Mouse (Mus musculus): ENCODE measurements around the gene Rpl23a.

The Rpl23a gene

DNA sequence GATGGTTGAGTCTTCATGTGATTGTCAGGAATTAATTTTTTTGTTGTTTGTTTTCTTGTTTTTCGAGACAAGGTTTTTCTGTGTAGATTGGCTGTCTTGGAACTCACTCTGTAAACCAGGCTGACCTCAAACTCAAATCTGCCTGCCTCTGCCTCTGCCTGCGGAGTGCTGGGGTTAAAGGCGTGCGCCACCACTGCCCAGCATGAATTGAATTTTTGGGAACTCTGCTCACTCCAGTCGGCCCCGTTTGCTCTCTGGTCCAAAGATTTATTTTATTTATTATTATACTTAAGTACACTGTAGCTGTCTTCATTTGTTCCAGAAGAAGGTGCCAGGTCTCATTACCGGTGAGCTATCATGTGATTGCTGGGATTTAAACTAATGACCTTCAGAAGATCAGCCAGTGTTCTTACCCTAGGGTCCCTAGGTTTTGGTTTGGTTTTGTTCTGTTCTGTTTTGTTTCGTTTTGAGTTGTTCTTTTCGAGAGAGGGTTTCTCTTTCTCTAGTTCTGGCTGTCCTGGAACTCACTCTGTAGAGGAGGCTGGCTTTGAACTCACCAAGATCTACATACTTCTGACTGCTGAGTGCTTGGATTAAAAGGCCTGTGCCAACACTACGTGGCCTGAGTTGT is 615 bp upstream of the Rpl23a start:
- no peak for DNase-seq

DNA sequence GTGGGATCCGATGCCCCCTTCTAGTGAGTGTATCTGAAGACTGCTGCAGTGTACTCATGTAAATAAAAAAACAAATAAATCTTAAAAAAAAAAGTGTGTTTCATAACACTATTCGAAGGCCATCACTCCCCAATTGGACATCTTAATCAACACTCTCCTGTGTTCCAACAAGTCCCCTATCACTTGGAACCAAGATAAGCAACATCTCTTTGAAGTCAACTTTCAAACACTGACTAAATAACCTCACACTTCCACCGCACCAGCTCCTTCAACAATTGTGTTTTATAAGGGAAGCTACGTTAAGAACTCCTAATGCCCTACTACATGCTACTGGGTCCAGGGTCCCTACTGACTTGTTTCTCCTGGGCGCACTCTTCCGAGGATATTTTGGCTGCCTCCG is 934 bp downstream of the Rpl23a start:
- DNase-seq = no peak

DNA sequence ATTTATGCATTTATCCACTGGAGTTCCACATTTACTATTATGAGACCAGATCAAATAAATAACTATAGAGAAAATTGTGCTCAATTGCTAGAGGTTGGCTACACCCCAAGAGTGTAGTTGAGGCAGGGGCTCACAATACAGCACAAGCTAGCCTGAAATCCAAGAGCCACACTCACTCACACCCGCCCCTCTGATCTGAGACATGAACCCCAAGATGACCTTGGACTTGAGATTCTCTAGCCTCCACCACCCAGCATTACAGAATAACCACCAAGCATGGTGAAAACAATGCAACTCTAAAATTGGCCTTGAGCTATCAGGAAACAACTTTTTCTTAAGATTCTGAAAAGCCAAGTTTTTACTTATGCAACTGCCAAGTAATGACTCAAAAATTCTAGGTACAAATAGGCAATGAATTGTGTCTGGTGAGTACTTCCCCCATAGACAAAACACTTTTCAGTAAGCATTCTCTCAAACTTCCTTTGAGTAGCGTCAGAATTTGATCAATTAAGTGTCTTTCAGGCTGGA is 1.5 kb downstream of the Rpl23a start:
- DNase-seq = no peak

DNA sequence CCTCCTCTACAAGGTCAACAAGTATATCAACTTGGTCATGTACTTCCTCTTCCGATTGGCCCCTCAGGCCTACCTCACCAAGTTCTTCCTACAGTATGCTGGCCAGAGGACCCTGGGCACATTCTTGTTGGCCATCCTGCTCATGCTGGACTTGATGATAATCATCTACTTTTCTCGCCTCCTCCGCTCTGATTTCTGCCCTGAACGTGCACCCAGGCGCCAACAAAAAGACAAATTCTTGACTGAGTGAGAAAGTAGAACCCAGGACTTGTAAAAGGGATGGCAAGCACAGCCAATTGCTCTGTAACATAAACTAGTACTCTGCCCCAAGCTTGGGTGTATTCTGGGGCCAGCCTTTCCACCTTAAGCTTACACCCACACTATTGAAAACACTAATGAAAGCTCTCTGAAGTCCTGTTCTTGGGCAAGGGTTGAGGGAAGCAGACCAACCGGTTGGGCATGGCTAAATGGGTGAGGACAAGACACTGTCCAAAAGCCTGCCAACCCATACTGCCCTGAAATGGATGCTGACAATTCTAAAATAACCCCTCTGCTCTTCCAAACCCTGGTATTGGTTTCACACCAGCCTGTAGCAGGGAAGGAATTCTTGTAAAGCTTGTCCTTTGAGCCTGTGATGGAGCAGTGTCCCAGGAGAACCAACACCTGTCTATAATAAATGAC is 3.2 kb downstream of the Rpl23a start:
- no peak for DNase-seq

DNA sequence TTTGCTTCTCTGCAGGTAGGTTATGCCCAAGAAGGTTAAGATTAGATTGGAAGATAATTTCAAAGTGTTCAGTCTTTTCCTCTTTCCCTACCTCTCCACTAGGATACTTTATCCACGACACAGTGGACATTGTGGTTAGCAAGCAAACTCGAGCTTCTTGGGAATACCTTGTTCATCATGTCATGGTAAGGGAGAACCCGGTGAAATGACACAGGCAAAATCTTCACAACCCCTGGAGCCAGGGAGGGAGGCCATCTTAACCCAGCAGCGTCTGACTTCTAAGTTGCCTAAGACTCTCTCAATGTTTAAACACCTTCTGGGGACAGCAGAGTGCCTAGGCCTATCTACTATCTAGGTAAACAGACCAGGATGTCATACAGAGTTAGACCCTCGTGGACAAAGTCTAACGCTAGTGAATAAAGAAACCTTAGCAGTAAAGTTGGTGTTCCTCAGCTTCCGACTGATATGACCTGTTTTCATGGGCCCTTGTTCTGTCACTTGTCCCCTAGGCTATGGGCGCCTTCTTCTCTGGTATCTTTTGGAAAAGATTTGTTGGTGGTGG is 3.9 kb downstream of the Rpl23a start:
- no peak for DNase-seq

DNA sequence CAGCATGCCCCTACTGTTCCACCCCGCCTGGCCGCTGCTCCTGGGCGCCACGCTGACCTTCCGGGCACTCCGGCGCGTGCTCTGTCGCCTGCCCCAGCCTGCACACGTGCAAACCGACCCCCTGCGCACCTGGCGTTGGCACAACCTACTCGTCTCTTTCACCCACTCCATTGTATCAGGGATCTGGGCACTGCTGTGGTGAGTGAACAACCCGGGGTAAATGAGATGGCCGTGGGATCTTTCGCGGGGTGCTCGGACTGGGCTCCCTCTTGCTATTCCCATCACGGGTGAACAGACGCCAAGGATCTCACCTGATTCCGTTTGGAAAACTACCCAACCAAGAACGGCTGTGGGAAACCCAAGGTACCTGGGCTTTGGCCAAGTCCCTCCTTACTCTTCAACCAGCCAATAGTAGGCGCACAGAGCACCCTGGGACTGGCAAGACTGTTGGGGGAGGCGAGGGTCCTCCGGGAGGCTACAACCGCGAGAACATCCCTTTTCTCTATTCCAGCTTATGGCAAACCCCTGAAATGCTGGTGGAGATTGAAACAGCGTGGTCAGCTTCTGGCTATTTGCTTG is 4.4 kb downstream of the Rpl23a start:
- peak; percentile 55 for DNase-seq

DNA sequence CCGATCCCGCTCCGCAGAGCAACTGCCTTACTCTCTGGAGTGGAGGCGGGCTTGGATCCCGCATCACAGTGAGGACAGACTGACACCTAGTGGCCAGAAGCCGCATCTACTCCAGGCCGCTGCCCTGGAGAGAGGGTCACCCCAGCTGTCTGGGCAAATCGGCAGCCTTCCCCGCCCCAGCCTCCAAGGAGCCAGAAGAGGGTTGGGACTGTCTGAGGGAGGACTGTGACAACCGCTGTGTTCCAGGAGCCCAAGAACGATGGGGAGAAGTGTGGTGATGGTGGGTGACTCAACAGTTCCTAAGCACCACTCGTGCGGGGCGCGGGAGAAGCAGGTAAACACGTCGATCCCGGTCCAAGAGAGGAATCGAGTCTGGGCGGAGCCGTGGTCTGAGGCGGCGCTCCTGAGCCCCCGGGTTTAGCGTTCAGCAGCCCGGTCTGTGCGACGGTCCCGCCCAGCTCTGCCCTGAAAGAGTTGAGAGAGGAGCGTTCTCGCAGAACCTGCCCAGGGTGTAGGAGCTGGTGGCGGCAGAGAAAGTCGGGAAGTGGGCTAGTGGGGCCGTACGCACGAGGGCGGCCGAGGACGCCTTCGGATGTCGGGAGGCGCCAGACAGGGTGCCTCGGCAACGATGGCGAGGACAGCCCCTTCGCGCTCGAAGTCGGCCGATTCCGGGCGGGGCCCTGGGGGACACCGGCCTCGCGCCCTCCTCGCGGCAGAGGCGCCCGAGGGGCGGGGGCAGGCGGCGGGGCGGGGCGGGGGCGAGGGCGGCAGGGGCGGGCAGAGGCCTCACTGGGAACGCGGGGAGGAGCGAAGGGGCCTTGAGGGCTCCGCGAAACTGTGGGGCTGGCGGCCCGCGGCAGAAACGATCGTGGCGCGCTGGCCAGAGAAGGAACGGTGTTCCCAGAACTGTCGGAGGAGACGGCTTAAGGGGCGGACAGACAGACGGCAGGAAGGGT is 5.2 kb downstream of the Rpl23a start:
- DNase-seq = peak; percentile 93

DNA sequence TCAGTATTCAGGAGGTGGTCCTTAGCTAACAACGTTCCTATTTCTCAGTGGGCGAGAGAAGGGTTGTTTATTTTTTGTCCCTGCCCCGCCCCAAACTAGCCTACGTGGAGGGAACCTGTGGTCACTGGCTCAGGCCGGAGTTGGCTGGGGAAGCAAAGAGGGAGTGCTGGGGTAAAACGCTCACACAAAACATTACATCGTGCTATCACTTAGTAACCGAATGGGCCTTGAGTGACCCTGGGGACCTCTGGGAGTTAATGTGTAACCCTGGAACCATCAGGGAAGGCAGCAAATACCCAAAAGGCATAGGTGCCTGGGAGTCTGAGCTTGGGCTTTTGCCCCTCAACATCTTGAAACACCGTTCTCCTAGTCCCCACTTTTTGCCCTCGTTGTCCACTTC is 5.9 kb downstream of the Rpl23a start:
- DNase-seq = no peak

DNA sequence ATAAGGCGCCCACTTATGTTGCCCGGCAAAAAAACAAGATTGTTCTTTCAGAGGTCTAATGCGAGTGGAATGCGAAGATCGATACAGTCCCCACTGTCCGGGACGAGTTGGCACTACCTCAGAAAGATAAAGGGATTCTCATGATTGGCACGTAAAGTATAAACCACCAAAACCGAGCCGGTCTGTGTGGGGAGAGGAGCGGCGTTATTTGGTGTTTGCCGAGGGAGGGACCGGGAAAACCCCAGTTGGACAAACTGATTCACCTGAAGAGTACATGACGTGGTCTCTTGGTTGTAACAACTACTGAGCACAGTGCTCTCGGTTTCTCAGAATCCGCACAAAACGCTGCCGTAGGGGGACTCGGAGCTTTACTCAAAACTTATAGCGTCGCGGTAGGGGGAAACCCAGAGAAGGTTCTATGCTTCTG is 6.5 kb downstream of the Rpl23a start:
- no peak for DNase-seq

DNA sequence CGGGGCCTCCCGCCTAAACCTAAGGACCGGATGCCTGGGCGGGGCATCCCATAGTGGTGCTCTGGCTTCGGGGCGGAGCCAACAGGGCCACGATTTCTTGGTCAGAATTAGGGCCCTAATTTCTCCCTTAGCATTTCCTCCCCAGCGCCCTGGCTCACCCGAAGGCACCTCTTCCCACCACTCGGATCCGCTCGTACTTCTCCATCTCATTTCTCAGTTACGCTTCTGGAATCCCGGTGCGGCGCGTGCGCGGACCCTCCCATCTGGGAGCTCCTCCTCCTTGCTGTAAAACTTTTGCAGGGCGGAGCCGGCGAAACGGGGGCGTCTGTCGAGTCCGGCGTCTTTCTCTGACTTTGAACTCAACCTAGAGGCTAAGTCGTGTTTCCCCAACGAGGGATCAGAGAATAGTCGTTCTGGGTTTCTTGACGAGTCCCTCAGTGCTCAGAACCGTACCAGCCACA is 7.0 kb downstream of the Rpl23a start, which contains the start of the genes Nek8 and Tlcd1:
TSS of gene Nek8 (minus strand) at position 274 of the 461 bp plus-strand sequence.
TSS of gene Tlcd1 (plus strand) at position 310 of the 461 bp plus-strand sequence.
- DNase-seq = peak; percentile 97

DNA sequence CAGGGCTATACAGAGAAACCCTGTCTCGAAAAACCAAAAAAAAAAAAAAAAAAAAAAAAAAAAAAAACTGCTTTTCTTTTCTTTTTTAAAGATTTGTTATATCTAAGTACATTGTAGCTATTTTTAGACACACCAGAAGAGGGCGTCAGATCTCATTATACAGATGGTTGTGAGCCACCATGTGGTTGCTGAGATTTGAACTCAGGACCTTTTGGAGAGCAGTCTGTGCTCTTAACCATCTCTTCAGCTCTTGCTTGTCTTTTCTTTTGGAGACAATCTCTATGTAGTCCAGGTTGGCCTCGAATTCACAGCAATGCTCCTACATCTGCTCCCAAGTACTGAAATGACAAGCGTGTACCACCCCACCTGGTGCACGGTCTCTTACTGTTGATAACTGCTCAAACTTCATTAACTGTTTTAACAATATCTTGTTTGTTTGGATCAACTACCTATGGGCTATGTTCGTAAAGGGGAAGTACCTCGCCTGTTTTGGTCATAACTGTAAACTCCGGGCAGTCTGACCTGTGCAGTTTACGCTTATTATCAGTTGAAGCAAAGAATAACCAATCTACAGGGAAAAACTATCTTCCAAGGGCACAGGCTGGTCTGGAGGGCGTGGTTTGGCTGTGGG is 7.5 kb downstream of the Rpl23a start:
- no peak for DNase-seq

DNA sequence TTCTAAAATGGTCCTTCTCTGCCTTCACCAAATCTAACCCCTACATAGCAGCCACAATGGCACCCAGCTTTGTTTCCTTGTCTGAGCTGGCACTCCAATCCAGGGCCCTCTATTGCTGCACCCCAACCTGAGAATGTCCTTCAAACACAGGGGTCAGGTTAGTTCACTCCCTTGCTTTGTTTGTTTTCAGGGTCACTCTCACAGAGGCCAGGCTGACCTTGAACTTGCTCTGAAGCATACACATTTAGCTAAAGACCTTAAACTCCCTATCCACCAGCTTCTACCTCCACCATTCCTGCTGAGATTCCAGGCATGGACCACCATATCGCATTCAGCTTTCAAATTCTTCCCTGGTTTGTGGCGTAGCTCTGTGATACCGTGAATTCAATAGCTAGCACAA is 8.9 kb downstream of the Rpl23a start:
- no peak for DNase-seq

DNA sequence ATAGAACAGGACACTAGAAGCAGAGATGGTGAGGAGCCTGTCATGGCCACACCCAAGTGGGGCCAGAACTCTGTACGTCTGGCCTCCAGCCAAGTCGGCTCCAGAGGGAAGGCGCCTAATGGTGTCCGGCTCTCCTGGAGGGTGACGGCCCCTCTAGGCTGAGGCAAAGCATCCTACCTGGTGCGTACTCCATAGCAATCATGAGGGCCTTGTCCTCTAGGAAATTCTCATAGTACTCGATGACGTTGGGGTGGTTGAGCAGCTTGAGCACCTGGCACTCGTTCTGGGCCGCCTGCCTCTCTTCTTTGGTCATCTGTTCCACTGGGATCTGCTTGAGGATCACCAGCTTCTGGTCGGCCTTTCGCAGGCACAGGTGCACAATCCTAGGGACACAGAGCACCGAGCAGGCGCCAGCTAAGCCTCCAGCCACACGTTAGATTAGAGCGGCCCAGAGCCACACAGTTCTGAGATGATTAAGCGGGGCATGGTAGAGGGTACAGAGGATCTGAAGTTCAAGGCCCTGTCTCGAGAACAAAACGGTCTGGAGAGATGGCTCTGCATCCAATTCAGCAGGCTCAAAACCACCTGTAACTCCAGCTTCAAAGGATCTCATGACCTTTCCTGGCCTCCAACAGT is 10.5 kb downstream of the Rpl23a start:
- no peak for DNase-seq

DNA sequence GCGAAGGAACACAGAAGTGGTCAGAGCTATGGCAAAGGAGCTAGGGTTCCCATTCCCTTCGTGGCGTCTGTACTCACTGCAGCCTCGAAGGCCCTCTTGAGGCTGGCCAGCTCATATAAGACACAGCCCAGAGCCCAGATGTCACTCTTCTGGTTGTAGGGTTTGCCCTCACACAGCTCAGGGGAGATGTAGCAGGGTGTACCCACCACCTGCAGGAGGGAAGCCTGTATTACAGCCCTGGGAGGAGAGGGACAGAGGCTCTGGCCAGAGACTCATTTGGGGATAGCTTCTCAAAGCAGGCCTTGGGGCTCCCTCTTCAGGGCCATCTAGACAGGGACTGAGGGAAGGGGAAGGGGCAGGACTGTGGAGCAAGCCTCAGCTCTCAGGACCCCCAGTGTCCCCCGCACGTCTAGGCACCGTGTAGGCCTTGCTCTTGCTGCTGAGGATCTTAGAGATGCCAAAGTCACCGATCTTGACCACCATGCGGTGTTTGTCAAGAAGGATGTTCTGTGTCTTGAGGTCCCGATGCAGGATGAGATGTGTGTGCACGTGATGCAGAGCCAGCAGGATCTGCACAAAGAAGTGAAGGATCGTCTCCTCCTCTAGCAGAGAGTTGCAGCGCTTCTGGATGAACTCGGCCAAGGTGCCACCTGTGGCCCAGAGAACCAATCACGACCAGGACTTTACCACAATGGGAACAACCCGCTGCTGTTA is 11.2 kb downstream of the Rpl23a start:
- DNase-seq = peak; percentile 45

DNA sequence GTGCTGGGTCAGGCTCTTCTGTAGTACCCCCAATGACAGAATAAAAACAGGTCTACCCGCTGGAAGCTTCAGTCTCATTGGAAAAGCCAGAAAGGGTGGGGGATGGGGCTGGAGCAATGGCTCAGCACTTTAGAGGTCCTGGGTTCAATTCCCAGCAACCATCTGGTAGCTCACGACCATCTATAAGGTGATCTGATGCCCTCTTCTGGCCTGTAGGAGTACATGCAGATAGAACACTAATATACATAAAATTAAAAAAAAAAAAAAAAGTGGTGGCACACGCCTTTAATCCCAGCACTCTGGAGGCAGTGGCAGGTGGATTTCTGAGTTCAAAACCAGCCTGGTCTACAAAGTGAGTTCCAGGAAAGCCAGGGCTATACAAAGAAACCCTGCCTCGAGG is 12.1 kb downstream of the Rpl23a start:
- DNase-seq = no peak

DNA sequence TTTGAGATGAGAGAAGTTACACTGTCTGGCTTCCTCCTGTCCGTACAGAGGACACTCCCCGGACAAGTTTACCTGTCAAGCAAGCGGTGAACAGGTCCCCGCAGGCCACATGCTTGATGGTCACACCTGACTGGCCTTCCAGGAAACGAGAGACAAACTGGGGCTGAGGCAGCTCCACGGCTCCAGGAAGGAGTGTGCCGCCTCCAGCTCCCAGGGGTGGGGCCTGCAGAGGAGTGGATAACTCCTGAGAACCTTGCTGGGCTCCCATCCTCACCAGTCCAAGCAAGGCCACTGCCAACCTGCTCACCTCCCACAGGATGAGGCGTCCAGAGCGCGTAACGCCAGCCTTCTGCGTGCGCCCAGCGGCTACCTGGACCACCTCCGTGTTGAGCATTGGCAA is 13.1 kb downstream of the Rpl23a start:
- DNase-seq = no peak

DNA sequence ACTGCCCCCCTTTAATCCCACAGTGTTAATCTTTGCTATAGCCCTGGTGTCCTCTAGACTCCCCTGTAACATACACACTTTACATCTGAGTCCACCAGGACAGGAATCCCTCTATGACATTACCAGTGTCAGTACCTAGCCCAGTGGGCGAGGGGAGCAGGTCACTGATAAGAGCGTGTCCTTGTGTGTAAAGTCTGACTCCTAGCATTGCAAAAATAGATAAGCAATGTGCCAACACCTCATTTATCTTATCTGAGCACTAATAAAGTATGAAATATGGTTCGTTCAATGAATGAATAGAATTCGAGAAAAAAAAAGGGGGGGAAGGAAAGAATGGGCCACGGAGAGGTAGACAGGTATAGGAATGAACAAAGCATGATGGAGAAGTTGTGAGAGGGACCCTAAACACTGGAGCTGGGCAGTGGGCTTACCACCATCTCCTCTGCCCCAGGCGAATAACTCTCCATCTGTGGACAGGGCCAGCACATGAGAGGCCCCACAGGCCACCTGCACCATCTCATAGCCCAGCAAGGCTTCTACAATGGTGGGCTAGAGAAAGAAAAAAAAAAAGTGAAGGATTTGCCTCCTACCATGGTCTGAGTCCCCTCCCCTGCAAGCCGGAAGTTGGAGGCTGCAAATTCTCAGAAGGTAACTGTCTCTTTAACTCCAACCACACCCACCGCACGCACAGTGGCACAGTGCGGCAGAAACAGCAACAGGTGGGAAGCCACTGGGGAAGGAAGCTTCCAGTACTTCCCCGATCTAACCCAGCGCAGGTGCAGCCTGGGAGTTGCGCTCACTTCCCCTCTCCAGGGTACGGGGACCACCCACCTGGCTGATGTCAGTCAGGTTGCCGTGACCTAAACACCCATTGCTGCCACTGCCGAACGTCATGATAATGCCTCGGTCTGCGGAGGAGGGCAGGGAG is 14.6 kb downstream of the Rpl23a start:
- DNase-seq = peak; percentile 79

DNA sequence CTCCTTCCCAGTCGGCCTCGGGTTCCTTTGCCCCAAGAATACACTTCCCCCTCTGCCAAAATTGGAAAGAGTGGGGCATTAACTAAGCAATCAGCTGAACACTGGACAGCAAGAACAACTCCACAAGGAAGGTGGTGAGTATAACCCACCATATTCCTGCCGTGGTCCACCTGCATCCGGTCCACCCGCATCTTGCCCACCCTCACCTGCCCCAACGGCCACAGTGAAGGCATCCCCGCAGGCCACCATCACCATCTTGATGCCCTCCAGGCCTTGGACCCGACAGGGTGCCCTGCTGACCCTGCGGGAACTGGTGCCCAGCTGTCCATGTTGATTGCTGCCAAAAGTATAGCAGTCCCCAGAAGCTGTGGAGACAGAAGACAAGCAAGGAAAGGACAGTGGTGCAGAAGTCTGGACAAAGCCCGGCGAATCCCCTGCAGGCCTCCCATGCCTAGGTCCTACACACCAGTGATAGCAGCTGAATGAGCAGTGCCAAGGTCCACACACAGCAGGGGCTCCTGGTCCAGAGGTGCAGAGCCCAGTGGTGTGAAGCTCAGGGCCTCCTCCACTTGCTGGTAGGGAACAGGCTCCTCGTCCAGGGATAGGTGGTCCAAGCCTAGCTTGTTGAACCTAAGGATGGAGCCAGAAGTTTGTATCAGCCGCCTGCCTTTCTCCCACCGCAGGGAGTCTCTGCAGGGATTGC is 16.0 kb downstream of the Rpl23a start:
- no peak for DNase-seq

DNA sequence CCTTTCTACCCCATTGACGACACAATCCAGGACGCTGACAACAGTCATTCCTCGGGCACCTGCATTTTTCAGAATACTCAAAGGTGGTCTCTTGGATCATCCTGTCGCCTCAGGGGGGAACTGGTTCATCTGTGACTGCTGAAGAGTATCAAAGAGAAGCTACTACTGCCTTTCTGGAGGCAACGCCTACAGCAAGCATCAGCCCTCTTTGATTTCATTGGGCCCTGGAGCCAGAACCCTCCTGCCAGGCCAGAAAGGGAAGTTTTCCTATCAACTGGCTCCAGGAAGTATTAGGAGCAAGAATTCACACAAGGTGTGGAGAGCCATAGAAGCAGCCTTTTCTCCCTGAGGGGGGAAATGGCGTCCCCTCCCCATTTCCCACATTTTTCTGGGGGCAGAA is 16.7 kb downstream of the Rpl23a start:
- DNase-seq = no peak

All from thymus, postnatal 4 days (tissue).